In the genomic region with DNA sequence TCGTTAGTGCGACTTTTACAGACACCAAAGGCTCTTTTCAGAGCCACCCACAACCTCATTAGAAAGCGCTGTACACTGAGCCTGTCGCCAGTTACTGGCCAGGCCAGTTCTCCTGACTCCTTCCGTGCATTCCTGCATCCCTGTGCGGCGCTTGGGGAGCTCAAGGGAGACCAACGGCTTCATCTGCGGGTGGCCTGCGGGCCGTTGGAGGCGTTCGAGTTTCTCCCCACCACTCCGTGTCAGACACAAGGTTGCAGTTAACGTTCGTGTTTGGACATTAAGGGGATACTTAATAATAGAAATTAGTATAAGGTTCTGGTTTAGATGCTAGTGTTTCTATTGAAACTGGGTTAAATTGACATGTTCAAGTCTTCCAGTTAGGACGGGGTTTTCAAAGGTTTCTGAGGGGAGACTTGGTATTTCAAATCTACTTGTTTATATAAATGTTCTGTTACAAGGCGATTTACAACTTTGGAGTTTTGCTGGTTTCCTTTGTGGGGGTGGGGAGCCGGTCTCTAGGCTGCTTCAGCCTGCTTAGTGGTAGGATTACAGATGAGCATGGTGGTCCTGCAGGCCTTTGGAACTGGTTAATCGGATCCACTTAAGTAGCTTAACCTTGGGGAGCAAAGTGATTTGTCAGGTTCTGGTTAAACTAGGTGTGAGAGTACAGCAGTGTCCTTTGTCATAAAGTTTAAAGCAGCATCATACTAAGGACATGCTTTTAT, we compare ENCODE assay signal across 8 mouse cellular contexts. TPM values are rescaled to one million over a fixed set of nuclear protein-coding genes. Genes with fewer than 3 reads are reported as not detected.
A peak's percentile ranks its signal among the peaks of the same experiment; 100 is the strongest.
DNase-seq lines count a peak whose midpoint lies in the region; ATAC-seq and TF ChIP-seq lines count a peak whose summit lies in the region.

No protein-coding gene starts in this region.

- no peak for DNase-seq in heart, postnatal 36 days
- no peak for DNase-seq in ES-E14 (ENCODE audit: low read depth, low spot score)
- peak; percentile 47 for DNase-seq in limb, embryonic 11.5 days (ENCODE audit: low spot score)
- DNase-seq in gastrocnemius, postnatal 36 days, result no peak
- no peak for DNase-seq in layer of hippocampus, postnatal 10 days (ENCODE audit: low spot score in 2 of 2)

- 0 out of 2 replicates have a peak, but pooled peaks cover 4% of the 10 kb centered on the region for H3K36me3 ChIP-seq in heart, embryonic 15.5 days
- peaks cover 5% of the 10 kb centered on the region; the same call in 1 of the 2 replicates for H3K36me3 ChIP-seq in ES-E14 (ENCODE audit: control insufficient read depth, insufficient read depth, low read length, poor library complexity, severe bottlenecking)
- H3K36me3 ChIP-seq in limb, embryonic 11.5 days (ENCODE audit: control insufficient read depth, insufficient read depth, low read length), result no peaks in the 10 kb centered on the region; the same call in 1 of the 2 replicates
- peaks cover 9% of the 10 kb centered on the region for H3K36me3 ChIP-seq in myocyte (ENCODE audit: control insufficient read depth, insufficient read depth)

- H3K9me3 ChIP-seq in heart, embryonic 15.5 days (replicated peaks), result no peaks in the 10 kb centered on the region
- H3K9me3 ChIP-seq in ES-E14 (ENCODE audit: control insufficient read depth, insufficient read depth, low read depth, low read length), result no peaks in the 10 kb centered on the region
- no peaks in the 10 kb centered on the region for H3K9me3 ChIP-seq in limb, embryonic 11.5 days (ENCODE audit: control insufficient read depth, low read length)

- H3K4me3 ChIP-seq in heart, embryonic 15.5 days, result peak overlapping the region; percentile 86
- H3K4me3 ChIP-seq in ES-E14 (ENCODE audit: insufficient read depth in 1 of 2, low read depth in 1 of 2, low read length in 2 of 2, poor library complexity in 1 of 2, severe bottlenecking in 1 of 2) (peak overlapping the region; percentile 65 to 94), myocyte (peak overlapping the region; percentile 89)
- peak overlapping the region; percentile 82 for H3K4me3 ChIP-seq in limb, embryonic 11.5 days (ENCODE audit: low read depth, low read length)

- peak; percentile 41 for ATAC-seq in heart, embryonic 15.5 days (replicated peaks; ENCODE audit: insufficient number of reproducible peaks, insufficient read depth, low FRiP score, low read depth)
- peak; percentile 3; the same call in 1 of the 2 replicates for ATAC-seq in erythroid progenitor cell, adult 5-6 weeks (replicated peaks; ENCODE audit: low FRiP score, poor library complexity, severe bottlenecking)
- ATAC-seq in limb, embryonic 11.5 days (ENCODE audit: insufficient number of reproducible peaks, low FRiP score, low TSS enrichment, low read depth), result peak; percentile 18; the same call in 1 of the 2 replicates

- H3K27ac ChIP-seq in heart, embryonic 15.5 days, result peak overlapping the region; percentile 100
- H3K27ac ChIP-seq in ES-E14 (ENCODE audit: insufficient read depth, low read depth, low read length, poor library complexity, severe bottlenecking), result peak overlapping the region; percentile 92
- H3K27ac ChIP-seq in limb, embryonic 11.5 days (replicated peaks; ENCODE audit: low read depth, low read length), result peak overlapping the region; percentile 96

- under 1% methylated on average over 20 of the region's 20 CpGs for WGBS in heart, embryonic 15.5 days
- WGBS in limb, embryonic 11.5 days, result under 1% methylated on average over 20 of the region's 20 CpGs

- peaks cover 12% of the 10 kb centered on the region for H3K27me3 ChIP-seq in heart, embryonic 15.5 days
- peaks cover 15% of the 10 kb centered on the region; the same call in 1 of the 2 replicates for H3K27me3 ChIP-seq in limb, embryonic 11.5 days (ENCODE audit: control insufficient read depth, insufficient read depth, low read length)
- peaks cover 6% of the 10 kb centered on the region for H3K27me3 ChIP-seq in myocyte (ENCODE audit: control insufficient read depth, insufficient read depth, insufficient read length)

- H3K9ac ChIP-seq in heart, embryonic 15.5 days, result peak overlapping the region; percentile 93
- peak overlapping the region; percentile 94 for H3K9ac ChIP-seq in ES-E14 (ENCODE audit: insufficient read depth, low read depth, low read length, poor library complexity, severe bottlenecking)
- H3K9ac ChIP-seq in limb, embryonic 11.5 days (ENCODE audit: low read length), result peak overlapping the region; percentile 90

- H3K4me2 ChIP-seq in heart, embryonic 15.5 days, result peak overlapping the region; percentile 70
- H3K4me2 ChIP-seq in limb, embryonic 11.5 days (ENCODE audit: low read depth, severe bottlenecking), result peak overlapping the region; percentile 89
- H3K4me2 ChIP-seq in myocyte (ENCODE audit: low read depth), result peak overlapping the region; percentile 86

- peak overlapping the region; percentile 19 for H3ac ChIP-seq in myocyte (ENCODE audit: control insufficient read depth, insufficient read length)

- H3K79me2 ChIP-seq in myocyte (ENCODE audit: control insufficient read depth, insufficient read depth), result peaks cover 19% of the 10 kb centered on the region

- in situ Hi-C loops in ES-E14 (cut with MboI; ENCODE audit: low sequenced_read_pairs in 2 of 2, unreplicated experiment in 2 of 2), result no loop called here

- peaks cover 42% of the 10 kb centered on the region for H3K4me1 ChIP-seq in heart, embryonic 15.5 days (replicated peaks)
- peaks cover 0 to 3% of the 10 kb centered on the region in 2 experiments; a peak in 1 of 4 replicates for H3K4me1 ChIP-seq in ES-E14 (ENCODE audit: control insufficient read depth in 2 of 2, insufficient read depth in 2 of 2, low read length in 2 of 2, poor library complexity in 1 of 2)
- peaks cover 18% of the 10 kb centered on the region; the same call in 1 of the 2 replicates for H3K4me1 ChIP-seq in limb, embryonic 11.5 days (ENCODE audit: control insufficient read depth, insufficient read depth, low read length)

- TF ChIP-seq POLR2A in myocyte (IDR thresholded peaks at IDR 0.05; ENCODE audit: insufficient read length, low read depth), result no peak

- intact Hi-C loops in heart, postnatal 36 days (cut with DNase I), result loop anchor here (10.0 kb wide), 2 partner anchors 249 to 1459 kb away; a partner anchor contains a TSS
- intact Hi-C loops in gastrocnemius, postnatal 36 days (cut with DNase I), result no loop called here

TF ChIP-seq in myocyte, 11 proteins besides CTCF, POLR2A, EP300 and RAD21 (continues in another document):
- TF ChIP-seq POLR2AphosphoS2 (IDR thresholded peaks at IDR 0.05; ENCODE audit: insufficient read length, low read depth), result peak; percentile 88

RNA-seq across cellular contexts. Expression of a gene that starts 0.8 kb away (rescaled TPM):
- polyA plus RNA-seq in heart, embryonic 15.5 days (2015; fragmentation: Nextera tagmentation; extraction: Ambion mirVana), result 30.4 and 34.7 TPM in 2 replicates
- total RNA-seq in heart, postnatal 36 days (2021), result 10 to 100 TPM; 15.3 to 17.6 TPM
- 161 and 194 TPM in 2 replicates for total RNA-seq in ES-E14 (2012; rRNA removed)
- 186 and 192 TPM in 2 replicates for total RNA-seq in erythroid progenitor cell, adult 5-6 weeks (2015; ENCODE audit: low replicate concordance)
- total RNA-seq in erythroid progenitor cell, adult 5-6 weeks (2017; ENCODE audit: low replicate concordance), result 1,299 and 1,489 TPM in 2 replicates
- 17.9 and 19.2 TPM in 2 replicates for polyA plus RNA-seq in limb, embryonic 11.5 days (2014; fragmentation: Nextera tagmentation; extraction: Ambion mirVana)
- 24.4 TPM for polyA plus RNA-seq in myocyte (2012; fragmentation: generic; extraction: Trizol)
- total RNA-seq in gastrocnemius, postnatal 36 days (2021), result 10 to 100 TPM in 1 of 2 experiments, 1 to 10 TPM in 1; 9.5 to 10.5 TPM
- 10 to 100 TPM; 59.3 to 61.6 TPM for total RNA-seq in layer of hippocampus, postnatal 10 days (2021)

RNA-seq across cellular contexts. Expression of a gene that starts 0.8 kb away (rescaled TPM):
- 0.27 and 0.57 TPM in 2 replicates for polyA plus RNA-seq in heart, embryonic 15.5 days (2015; fragmentation: Nextera tagmentation; extraction: Ambion mirVana)
- under 1 TPM; 0.11 to 0.16 TPM for total RNA-seq in heart, postnatal 36 days (2021)
- total RNA-seq in ES-E14 (2012; rRNA removed), result 0.40 and 0.74 TPM in 2 replicates
- 0.36 and 0.84 TPM in 2 replicates for total RNA-seq in erythroid progenitor cell, adult 5-6 weeks (2015; ENCODE audit: low replicate concordance)
- 1.2 TPM in 2 replicates for total RNA-seq in erythroid progenitor cell, adult 5-6 weeks (2017; ENCODE audit: low replicate concordance)
- 0.25 and 0.27 TPM in 2 replicates for polyA plus RNA-seq in limb, embryonic 11.5 days (2014; fragmentation: Nextera tagmentation; extraction: Ambion mirVana)
- 0.64 TPM for polyA plus RNA-seq in myocyte (2012; fragmentation: generic; extraction: Trizol)
- total RNA-seq in gastrocnemius, postnatal 36 days (2021), result under 1 TPM; 0.13 to 0.17 TPM
- total RNA-seq in layer of hippocampus, postnatal 10 days (2021), result 1 to 10 TPM; 2.9 to 3.7 TPM

RNA-seq across cellular contexts. Expression of a gene that starts 6.6 kb away (rescaled TPM):
- polyA plus RNA-seq in heart, embryonic 15.5 days (2015; fragmentation: Nextera tagmentation; extraction: Ambion mirVana), result 18.0 and 18.3 TPM in 2 replicates
- 1 to 10 TPM; 2.2 to 2.5 TPM for total RNA-seq in heart, postnatal 36 days (2021)
- total RNA-seq in ES-E14 (2012; rRNA removed), result 109 and 141 TPM in 2 replicates
- total RNA-seq in erythroid progenitor cell, adult 5-6 weeks (2015; ENCODE audit: low replicate concordance), result 265 and 290 TPM in 2 replicates
- 136 and 409 TPM in 2 replicates for total RNA-seq in erythroid progenitor cell, adult 5-6 weeks (2017; ENCODE audit: low replicate concordance)
- polyA plus RNA-seq in limb, embryonic 11.5 days (2014; fragmentation: Nextera tagmentation; extraction: Ambion mirVana), result 8.8 and 11.1 TPM in 2 replicates
- 0.88 TPM for polyA plus RNA-seq in myocyte (2012; fragmentation: generic; extraction: Trizol)
- 1 to 10 TPM; 1.1 to 1.5 TPM for total RNA-seq in gastrocnemius, postnatal 36 days (2021)
- 100 to 1,000 TPM; 146 to 155 TPM for total RNA-seq in layer of hippocampus, postnatal 10 days (2021)

RNA-seq across cellular contexts. Expression of a gene that starts 16.6 kb away (rescaled TPM):
- polyA plus RNA-seq in heart, embryonic 15.5 days (2015; fragmentation: Nextera tagmentation; extraction: Ambion mirVana), result 170 and 210 TPM in 2 replicates
- 100 to 1,000 TPM; 160 to 167 TPM for total RNA-seq in heart, postnatal 36 days (2021)
- 104 and 115 TPM in 2 replicates for total RNA-seq in ES-E14 (2012; rRNA removed)
- total RNA-seq in erythroid progenitor cell, adult 5-6 weeks (2015; ENCODE audit: low replicate concordance), result 104 and 109 TPM in 2 replicates
- 104 and 117 TPM in 2 replicates for total RNA-seq in erythroid progenitor cell, adult 5-6 weeks (2017; ENCODE audit: low replicate concordance)
- polyA plus RNA-seq in limb, embryonic 11.5 days (2014; fragmentation: Nextera tagmentation; extraction: Ambion mirVana), result 269 and 275 TPM in 2 replicates
- 197 TPM for polyA plus RNA-seq in myocyte (2012; fragmentation: generic; extraction: Trizol)
- total RNA-seq in gastrocnemius, postnatal 36 days (2021), result 10 to 100 TPM; 86.9 to 96.5 TPM
- total RNA-seq in layer of hippocampus, postnatal 10 days (2021), result 100 to 1,000 TPM; 453 to 458 TPM

RNA-seq across cellular contexts. Expression of a gene that starts 22.6 kb away (rescaled TPM):
- 26.9 and 34.6 TPM in 2 replicates for polyA plus RNA-seq in heart, embryonic 15.5 days (2015; fragmentation: Nextera tagmentation; extraction: Ambion mirVana)
- 10 to 100 TPM; 14.5 TPM for total RNA-seq in heart, postnatal 36 days (2021)
- total RNA-seq in ES-E14 (2012; rRNA removed), result 29.6 and 47.4 TPM in 2 replicates
- total RNA-seq in erythroid progenitor cell, adult 5-6 weeks (2015; ENCODE audit: low replicate concordance), result 10.1 and 18.0 TPM in 2 replicates
- total RNA-seq in erythroid progenitor cell, adult 5-6 weeks (2017; ENCODE audit: low replicate concordance), result 11.3 and 15.2 TPM in 2 replicates
- polyA plus RNA-seq in limb, embryonic 11.5 days (2014; fragmentation: Nextera tagmentation; extraction: Ambion mirVana), result 19.0 and 20.5 TPM in 2 replicates
- polyA plus RNA-seq in myocyte (2012; fragmentation: generic; extraction: Trizol), result 19.3 TPM
- total RNA-seq in gastrocnemius, postnatal 36 days (2021), result 1 to 10 TPM; 5.6 to 7.4 TPM
- total RNA-seq in layer of hippocampus, postnatal 10 days (2021), result 10 to 100 TPM; 24.7 to 28.6 TPM

Comparison
In these comparisons a context has a peak if more than half of its experiments do, and no peak if none do; other contexts are left out.
1. RNA of a gene that starts 6.6 kb away (total RNA-seq): 136 to 409 TPM in erythroid progenitor cell, adult 5-6 weeks, 146 to 155 TPM in layer of hippocampus, postnatal 10 days and 109 to 141 TPM in ES-E14; 2.2 to 2.5 TPM in heart, postnatal 36 days and 1.1 to 1.5 TPM in gastrocnemius, postnatal 36 days; every median in the first group is over 10 times any median in the second.
2. Peak in every context shown above with its lines, with median percentiles within 50 percentile points of each other: ATAC-seq, H3K27ac ChIP-seq, H3K4me2 ChIP-seq, H3K4me3 ChIP-seq and H3K9ac ChIP-seq.